Mouse (Mus musculus): ENCODE data around the gene Fam214b.

DNA sequence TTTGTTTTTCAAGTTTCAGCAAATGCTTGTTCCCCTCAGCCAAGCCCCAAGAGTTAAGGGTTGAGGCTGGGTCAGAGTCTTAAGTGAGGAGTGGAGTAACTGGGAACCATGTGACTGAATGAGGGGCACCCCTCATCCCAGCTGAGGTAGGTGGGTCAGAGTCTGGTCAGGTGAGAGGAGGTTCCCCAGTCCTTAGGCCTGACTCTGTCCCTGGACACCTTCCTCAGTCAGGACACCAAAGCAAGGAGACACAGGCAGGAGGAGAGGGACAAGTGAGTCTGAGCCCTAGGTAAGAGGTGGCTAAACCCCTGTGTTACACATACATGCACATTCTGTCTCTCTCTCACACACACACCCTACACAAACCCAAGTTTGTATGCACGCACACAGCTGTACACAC is 13.5 kb downstream of the Fam214b start:
- no peak for TF ChIP-seq GATA1 (IDR thresholded peaks at IDR 0.05; ENCODE audit: low read length)
- TF ChIP-seq TAL1 (IDR thresholded peaks at IDR 0.05; ENCODE audit: low read length) = no peak

All from erythroblast, embryonic 14.5 days (primary cell).